Mouse (Mus musculus) ES-E14 (cell line): Measurements from ENCODE around the gene Fsd1l.

Experiments used
- CHD2 ChIP-seq: IDR thresholded peaks from 2 replicates; pipeline ENCODE4 v1.6.1; 2014; ENCODE audit warnings: mild to moderate bottlenecking, low read depth, low read length, inconsistent platforms
- HCFC1 ChIP-seq: IDR thresholded peaks from 2 replicates; pipeline ENCODE4 v1.6.1; 2012; ENCODE audit warnings: low read length, inconsistent platforms, borderline replicate concordance; ENCODE audit not compliant: insufficient read depth
- MAFK ChIP-seq: IDR thresholded peaks from 2 replicates; pipeline ENCODE4 v1.6.1; 2014; ENCODE audit warnings: mild to moderate bottlenecking, low read depth, low read length, inconsistent platforms; ENCODE audit not compliant: insufficient read depth
- ZC3H11A ChIP-seq: IDR thresholded peaks from 2 replicates; pipeline ENCODE4 v1.6.1; 2012; ENCODE audit warnings: low read depth, mild to moderate bottlenecking, inconsistent platforms, low read length, borderline replicate concordance
- ZNF384 ChIP-seq: IDR thresholded peaks from 2 replicates; pipeline ENCODE4 v1.6.1; 2012; ENCODE audit warnings: low read depth, low read length, inconsistent platforms

GRCm38 (mm10) chr4:53688965-53689364 lies 57.7 kb downstream of the Fsd1l start:
- no peak for TF ChIP-seq CHD2
- no peak for TF ChIP-seq HCFC1
- TF ChIP-seq ZC3H11A = no peak
- no peak for TF ChIP-seq ZNF384
- no peak for TF ChIP-seq MAFK
